In the genomic region with DNA sequence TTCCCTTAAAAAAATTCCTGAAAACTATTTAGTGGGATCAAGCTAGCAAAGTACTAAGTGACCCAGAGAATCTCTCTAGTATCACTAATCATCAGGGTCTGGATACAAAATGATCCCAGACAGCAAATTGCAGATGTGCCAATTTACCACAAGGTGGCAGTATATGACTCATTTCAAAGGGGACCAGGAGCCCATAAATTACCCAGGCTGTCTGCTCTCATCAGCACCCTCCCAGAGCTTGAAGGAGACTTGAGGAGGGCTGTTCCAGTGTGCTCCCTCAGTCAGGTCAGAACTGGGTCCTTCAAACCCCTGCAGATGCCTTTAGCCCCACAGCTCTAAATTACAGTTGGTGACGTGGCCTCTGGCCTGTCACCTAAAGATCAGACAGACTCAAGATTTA, we compare ENCODE assay signal across 8 mouse cellular contexts.
A peak's percentile ranks its signal among the peaks of the same experiment; 100 is the strongest.
DNase-seq lines count a peak whose midpoint lies in the region; ATAC-seq and TF ChIP-seq lines count a peak whose summit lies in the region.

No protein-coding gene starts in this region.

- no peaks in the 10 kb centered on the region for H3K27me3 ChIP-seq in CH12.LX (replicated peaks)
- H3K27me3 ChIP-seq in forebrain, postnatal 0 days (ENCODE audit: insufficient read depth, low read length), result no peaks in the 10 kb centered on the region
- no peaks in the 10 kb centered on the region for H3K27me3 ChIP-seq in kidney, postnatal 0 days (ENCODE audit: insufficient read depth, low read length)
- no peaks in the 10 kb centered on the region for H3K27me3 ChIP-seq in thymus, adult 2 months (ENCODE audit: control insufficient read depth, insufficient read depth, low read length)

- no peak overlapping the region for H3K9ac ChIP-seq in CH12.LX (ENCODE audit: insufficient read depth, low read depth)
- no peak overlapping the region for H3K9ac ChIP-seq in forebrain, postnatal 0 days
- H3K9ac ChIP-seq in kidney, postnatal 0 days (ENCODE audit: low read depth, low read length), result no peak overlapping the region

- peak; percentile 86 to 89 for TF ChIP-seq CTCF in CH12.LX (conservative IDR thresholded peaks at IDR 0.05 in 1 of 2, IDR thresholded peaks at IDR 0.05 in 1 of 2; ENCODE audit: low read depth in 2 of 2, low read length in 2 of 2)
- TF ChIP-seq CTCF in forebrain, postnatal 0 days (IDR thresholded peaks at IDR 0.05; ENCODE audit: low read depth), result peak; percentile 88
- peak; percentile 88 for TF ChIP-seq CTCF in kidney, postnatal 0 days (IDR thresholded peaks at IDR 0.05; ENCODE audit: low read depth)
- no peak for TF ChIP-seq CTCF in thymus, adult 2 months (IDR thresholded peaks at IDR 0.05; ENCODE audit: borderline replicate concordance, control insufficient read depth, extremely low read depth, insufficient read depth, low read length, poor library complexity)

- in situ Hi-C loops in CH12.LX (cut with MboI; ENCODE audit: low pct_ligation_motif_present, low pct_unique_long_range_greater_than_20kb, low sequenced_read_pairs), result no loop called here

- peak; percentile 13 for DNase-seq in gastrocnemius, postnatal 25 days
- DNase-seq in gastrocnemius, adult 8-10 months (ENCODE audit: low spot score in 2 of 2), result no peak
- peak; percentile 54 for DNase-seq in CH12.LX (ENCODE audit: extremely low read depth)
- DNase-seq in c-Kit-positive CD71-positive TER-119-positive erythroid progenitor cells, embryonic 14.5 days (ENCODE audit: low spot score), result peak; percentile 50
- DNase-seq in forebrain, postnatal 0 days, result peak; percentile 81
- peak; percentile 89 for DNase-seq in kidney, postnatal 0 days (ENCODE audit: low spot score)
- DNase-seq in thymus, adult 2 months, result peak; percentile 16

- no peak for TF ChIP-seq EP300 in CH12.LX (IDR thresholded peaks at IDR 0.05; ENCODE audit: low read length)

- no peak overlapping the region for H3K4me2 ChIP-seq in CH12.LX (ENCODE audit: insufficient read depth, low read depth, poor library complexity, severe bottlenecking)
- no peak overlapping the region for H3K4me2 ChIP-seq in forebrain, postnatal 0 days (ENCODE audit: low read depth)
- H3K4me2 ChIP-seq in kidney, postnatal 0 days (ENCODE audit: low read length), result no peak overlapping the region

- H3K36me3 ChIP-seq in CH12.LX (replicated peaks in 1 of 2; ENCODE audit: control insufficient read depth in 1 of 2, insufficient read depth in 1 of 2, low read length in 1 of 2), result peaks cover 45 to 95% of the 10 kb centered on the region in 2 experiments
- H3K36me3 ChIP-seq in forebrain, postnatal 0 days (ENCODE audit: insufficient read depth), result peaks cover 3% of the 10 kb centered on the region
- H3K36me3 ChIP-seq in kidney, postnatal 0 days (ENCODE audit: insufficient read depth, low read length), result no peaks in the 10 kb centered on the region
- no peaks in the 10 kb centered on the region for H3K36me3 ChIP-seq in thymus, adult 2 months (ENCODE audit: control insufficient read depth, insufficient read depth, low read length)

- peak; percentile 86 for ATAC-seq in forebrain, postnatal 0 days
- ATAC-seq in kidney, postnatal 0 days (replicated peaks; ENCODE audit: low FRiP score, low read depth), result no peak; the same call in 1 of the 2 replicates
- peak; percentile 69 for ATAC-seq in megakaryocyte-erythroid progenitor cell, adult 5-6 weeks (replicated peaks; ENCODE audit: low FRiP score, low TSS enrichment, poor library complexity, severe bottlenecking)

- TF ChIP-seq RAD21 in CH12.LX (IDR thresholded peaks at IDR 0.05; ENCODE audit: low read depth, low read length), result peak; percentile 74

- WGBS in forebrain, postnatal 0 days, result 36% methylated on average over 1 of the region's 1 CpGs
- WGBS in kidney, postnatal 0 days, result 61% methylated on average over 1 of the region's 1 CpGs
- 100% methylated on average over 1 of the region's 1 CpGs for WGBS in thymus, adult 2 months

- no peaks in the 10 kb centered on the region for H3K4me1 ChIP-seq in CH12.LX (ENCODE audit: control insufficient read depth in 1 of 2, insufficient read depth in 2 of 2)
- H3K4me1 ChIP-seq in forebrain, postnatal 0 days (ENCODE audit: insufficient read depth), result no peaks in the 10 kb centered on the region
- H3K4me1 ChIP-seq in kidney, postnatal 0 days (replicated peaks; ENCODE audit: insufficient read depth, low read length), result 0 out of 2 replicates have a peak, but pooled peaks cover 3% of the 10 kb centered on the region
- H3K4me1 ChIP-seq in thymus, adult 2 months (replicated peaks; ENCODE audit: control insufficient read depth, insufficient read depth, low read length), result no peaks in the 10 kb centered on the region

- H3K79me2 ChIP-seq in CH12.LX (replicated peaks; ENCODE audit: control insufficient read depth, extremely low read depth, insufficient read depth, poor library complexity, severe bottlenecking), result no peaks in the 10 kb centered on the region

- no peak for TF ChIP-seq POLR2A in CH12.LX (IDR thresholded peaks at IDR 0.05; ENCODE audit: low read depth, low read length)
- TF ChIP-seq POLR2A in thymus, adult 2 months (IDR thresholded peaks at IDR 0.05; ENCODE audit: control insufficient read depth, extremely low read depth, insufficient read depth, low read length, poor library complexity), result no peak

- dilution Hi-C loops in CH12.LX (cut with MboI; ENCODE audit: extremely low pct_ligation_motif_present, extremely low pct_unique_long_range_greater_than_20kb, low sequenced_read_pairs), result no loop called here

- H3K4me3 ChIP-seq in CH12.LX (replicated peaks in 1 of 3; ENCODE audit: low read depth in 2 of 3, low read length in 2 of 3, poor library complexity in 1 of 3), result no peak overlapping the region
- no peak overlapping the region for H3K4me3 ChIP-seq in forebrain, postnatal 0 days (ENCODE audit: low read depth, low read length)
- no peak overlapping the region for H3K4me3 ChIP-seq in kidney, postnatal 0 days (replicated peaks; ENCODE audit: low read depth, low read length)
- H3K4me3 ChIP-seq in thymus, adult 2 months (ENCODE audit: control insufficient read depth, insufficient read depth, low read length), result no peak overlapping the region

- H3K9me3 ChIP-seq in CH12.LX (replicated peaks; ENCODE audit: low read length), result no peaks in the 10 kb centered on the region
- H3K9me3 ChIP-seq in forebrain, postnatal 0 days (ENCODE audit: low read length), result no peaks in the 10 kb centered on the region
- H3K9me3 ChIP-seq in kidney, postnatal 0 days (replicated peaks; ENCODE audit: low read length), result no peaks in the 10 kb centered on the region

- no peak overlapping the region for H3K27ac ChIP-seq in CH12.LX (ENCODE audit: insufficient read depth, low read depth)
- H3K27ac ChIP-seq in forebrain, postnatal 0 days (ENCODE audit: low read depth, low read length), result no peak overlapping the region
- no peak overlapping the region for H3K27ac ChIP-seq in kidney, postnatal 0 days
- H3K27ac ChIP-seq in thymus, adult 2 months (ENCODE audit: control insufficient read depth, insufficient read depth, low read length), result no peak overlapping the region

TF ChIP-seq in CH12.LX, 34 proteins besides CTCF, POLR2A, EP300 and RAD21:
- TF ChIP-seq SMC3 (IDR thresholded peaks at IDR 0.05; ENCODE audit: low read depth, low read length) (peak; percentile 70), NELFE (IDR thresholded peaks at IDR 0.05; ENCODE audit: low read depth, low read length) (peak; percentile 26; the same call in 1 of the 2 replicates), ZC3H11A (IDR thresholded peaks at IDR 0.05; ENCODE audit: low read depth, low read length) (no peak)
TF ChIP-seq in CH12.LX: peak in this region for 2.

Comparison
In these comparisons a context has a peak if more than half of its experiments do, and no peak if none do; other contexts are left out.
1. DNase-seq: peak in gastrocnemius, postnatal 25 days (single experiment), CH12.LX (single experiment), c-Kit-positive CD71-positive TER-119-positive erythroid progenitor cells, embryonic 14.5 days (single experiment), forebrain, postnatal 0 days (single experiment), kidney, postnatal 0 days (single experiment) and thymus, adult 2 months (single experiment); none in gastrocnemius, adult 8-10 months (0 of 2).